Mouse (Mus musculus): ENCODE measurements around the gene Azgp1. TPM values are rescaled to one million over a fixed set of nuclear protein-coding genes. Genes with fewer than 3 reads are reported as not detected.
"Not testable (repeated sequence)": the region's sequence is repeated elsewhere in the genome, so short reads cannot be mapped to it uniquely, and the experiment has no call there.

The Azgp1 gene
- polyA plus RNA-seq, 1 experiment from 2014 or later, result not detected

GRCm38 (mm10) chr5:138016530-138016929 is 35.2 kb downstream of the Azgp1 start:
- 91% methylated on average over 2 of the region's 2 CpGs for WGBS
- H3K27me3 ChIP-seq (ENCODE audit: control insufficient read depth, insufficient read depth, low read length), result no peaks in the 10 kb centered on the region
- no peak overlapping the region for H3K4me3 ChIP-seq (ENCODE audit: low read length)
- no peak overlapping the region for H3K9ac ChIP-seq (ENCODE audit: low read depth, low read length)
- H3K27ac ChIP-seq (ENCODE audit: low read depth, low read length), result no peak overlapping the region
- no peaks in the 10 kb centered on the region for H3K36me3 ChIP-seq (ENCODE audit: control insufficient read depth, insufficient read depth, low read length)
- ATAC-seq (ENCODE audit: low FRiP score, low TSS enrichment), result no peak
- H3K4me1 ChIP-seq (ENCODE audit: control insufficient read depth, insufficient read depth, low read length), result no peaks in the 10 kb centered on the region
- H3K9me3 ChIP-seq (ENCODE audit: control insufficient read depth, low read length), result no peaks in the 10 kb centered on the region
- no peak overlapping the region for H3K4me2 ChIP-seq (replicated peaks; ENCODE audit: low read depth, low read length)

- Histone ChIP-seq H3K27me3 (ENCODE audit: control insufficient read depth, insufficient read depth, low read length) (no peaks in the 10 kb centered on the region), H3K27ac (ENCODE audit: low read depth, low read length) (no peak overlapping the region), H3K36me3 (ENCODE audit: control insufficient read depth, insufficient read depth, low read length) (no peaks in the 10 kb centered on the region), H3K9ac (ENCODE audit: low read depth, low read length) (no peak overlapping the region), H3K4me2 (replicated peaks; ENCODE audit: low read depth, low read length) (no peak overlapping the region), H3K4me3 (ENCODE audit: low read length) (no peak overlapping the region), H3K9me3 (ENCODE audit: control insufficient read depth, low read length) (no peaks in the 10 kb centered on the region), H3K4me1 (ENCODE audit: control insufficient read depth, insufficient read depth, low read length) (no peaks in the 10 kb centered on the region)
- ATAC-seq (ENCODE audit: low FRiP score, low TSS enrichment), result no peak
Observed at GRCm38 (mm10) chr5:138016997-138017396, 35.7 kb downstream of the Azgp1 start.

- not testable (repeated sequence) for H3K9me3 ChIP-seq (ENCODE audit: control insufficient read depth, low read length); H3K4me1 ChIP-seq (ENCODE audit: control insufficient read depth, insufficient read depth, low read length); ATAC-seq (ENCODE audit: low FRiP score, low TSS enrichment); H3K4me3 ChIP-seq (ENCODE audit: low read length); H3K9ac ChIP-seq (ENCODE audit: low read depth, low read length); H3K27me3 ChIP-seq (ENCODE audit: control insufficient read depth, insufficient read depth, low read length); H3K36me3 ChIP-seq (ENCODE audit: control insufficient read depth, insufficient read depth, low read length); H3K27ac ChIP-seq (ENCODE audit: low read depth, low read length); H3K4me2 ChIP-seq (replicated peaks; ENCODE audit: low read depth, low read length)
- WGBS, result 86% methylated on average over 3 of the region's 4 CpGs
Observed at GRCm38 (mm10) chr5:138019577-138019976, 38.3 kb downstream of the Azgp1 start.

- H3K27ac ChIP-seq (ENCODE audit: low read depth, low read length); ATAC-seq (ENCODE audit: low FRiP score, low TSS enrichment); H3K4me2 ChIP-seq (replicated peaks; ENCODE audit: low read depth, low read length); H3K36me3 ChIP-seq (ENCODE audit: control insufficient read depth, insufficient read depth, low read length); H3K27me3 ChIP-seq (ENCODE audit: control insufficient read depth, insufficient read depth, low read length); H3K9me3 ChIP-seq (ENCODE audit: control insufficient read depth, low read length); H3K4me1 ChIP-seq (ENCODE audit: control insufficient read depth, insufficient read depth, low read length); H3K4me3 ChIP-seq (ENCODE audit: low read length); H3K9ac ChIP-seq (ENCODE audit: low read depth, low read length): not testable (repeated sequence)
- 94% methylated on average over 3 of the region's 7 CpGs for WGBS
Observed at GRCm38 (mm10) chr5:138020961-138021479, 39.7 kb downstream of the Azgp1 start, which contains the start of the genes Smok3a and Smok3b. TSS of gene Smok3a (plus strand) at chr5:138021261. TSS of gene Smok3b (plus strand) at chr5:138021429.

Other genes with a start within 250 kb of the Azgp1 start
- 0.56 and 1.1 TPM in 2 replicates for gene Nyap1, start 239.9 kb upstream of the Azgp1 start, polyA plus RNA-seq (2014; fragmentation: Nextera tagmentation; extraction: Ambion mirVana)
- gene Tsc22d4, start 235.8 kb upstream of the Azgp1 start, polyA plus RNA-seq (2014; fragmentation: Nextera tagmentation; extraction: Ambion mirVana), result 104 and 121 TPM in 2 replicates
- gene Ppp1r35, start 202.7 kb upstream of the Azgp1 start, polyA plus RNA-seq (2014; fragmentation: Nextera tagmentation; extraction: Ambion mirVana), result 41.6 and 54.8 TPM in 2 replicates
- gene Mepce, start 193.9 kb upstream of the Azgp1 start, polyA plus RNA-seq (2014; fragmentation: Nextera tagmentation; extraction: Ambion mirVana), result 11.8 and 16.4 TPM in 2 replicates
- gene Zcwpw1, start 193.7 kb upstream of the Azgp1 start, polyA plus RNA-seq (2014; fragmentation: Nextera tagmentation; extraction: Ambion mirVana), result 21.8 and 27.4 TPM in 2 replicates
- gene Pilra, start 145.2 kb upstream of the Azgp1 start, polyA plus RNA-seq (2014; fragmentation: Nextera tagmentation; extraction: Ambion mirVana), result 1.1 and 1.2 TPM in 2 replicates
- 0.31 and 0.84 TPM in 2 replicates for gene Pilrb1, start 123.4 kb upstream of the Azgp1 start, polyA plus RNA-seq (2014; fragmentation: Nextera tagmentation; extraction: Ambion mirVana)
- gene Pilrb2, start 109.7 kb upstream of the Azgp1 start, polyA plus RNA-seq (2014; fragmentation: Nextera tagmentation; extraction: Ambion mirVana), result 0.61 and 0.76 TPM in 2 replicates
- gene Cyp3a13, start 59.9 kb upstream of the Azgp1 start, polyA plus RNA-seq (2014; fragmentation: Nextera tagmentation; extraction: Ambion mirVana), result not detected in 2 replicates
- gene Gjc3, start 18.4 kb upstream of the Azgp1 start, polyA plus RNA-seq (2014; fragmentation: Nextera tagmentation; extraction: Ambion mirVana), result not detected in 2 replicates
- not detected in 2 replicates for gene Smok3a, start 39.7 kb downstream of the Azgp1 start, polyA plus RNA-seq (2014; fragmentation: Nextera tagmentation; extraction: Ambion mirVana)
- gene Smok3b, start 39.9 kb downstream of the Azgp1 start, polyA plus RNA-seq (2014; fragmentation: Nextera tagmentation; extraction: Ambion mirVana), result not detected in 2 replicates
- not detected in 2 replicates for gene Smok3c, start 71.7 kb downstream of the Azgp1 start, polyA plus RNA-seq (2014; fragmentation: Nextera tagmentation; extraction: Ambion mirVana)
- gene Zkscan1, start 103.6 kb downstream of the Azgp1 start, polyA plus RNA-seq (2014; fragmentation: Nextera tagmentation; extraction: Ambion mirVana), result 16.5 and 33.7 TPM in 2 replicates
- 52.6 and 65.1 TPM in 2 replicates for gene Zscan21, start 135.4 kb downstream of the Azgp1 start, polyA plus RNA-seq (2014; fragmentation: Nextera tagmentation; extraction: Ambion mirVana)
- 13.4 and 26.1 TPM in 2 replicates for gene Zfp113, start 174.2 kb downstream of the Azgp1 start, polyA plus RNA-seq (2014; fragmentation: Nextera tagmentation; extraction: Ambion mirVana)
- gene Cops6, start 179.6 kb downstream of the Azgp1 start, polyA plus RNA-seq (2014; fragmentation: Nextera tagmentation; extraction: Ambion mirVana), result 253 and 294 TPM in 2 replicates
- 18.1 and 22.6 TPM in 2 replicates for gene Ap4m1, start 190.5 kb downstream of the Azgp1 start, polyA plus RNA-seq (2014; fragmentation: Nextera tagmentation; extraction: Ambion mirVana)
- 176 and 241 TPM in 2 replicates for gene Mcm7, start 190.9 kb downstream of the Azgp1 start, polyA plus RNA-seq (2014; fragmentation: Nextera tagmentation; extraction: Ambion mirVana)
- gene Taf6, start 205.9 kb downstream of the Azgp1 start, polyA plus RNA-seq (2014; fragmentation: Nextera tagmentation; extraction: Ambion mirVana), result 80.9 and 109 TPM in 2 replicates
- gene Cnpy4, start 206.0 kb downstream of the Azgp1 start, polyA plus RNA-seq (2014; fragmentation: Nextera tagmentation; extraction: Ambion mirVana), result 57.8 and 61.5 TPM in 2 replicates
- gene Mblac1, start 212.8 kb downstream of the Azgp1 start, polyA plus RNA-seq (2014; fragmentation: Nextera tagmentation; extraction: Ambion mirVana), result 9.7 and 10.2 TPM in 2 replicates
- gene Nxpe5, start 244.4 kb downstream of the Azgp1 start, polyA plus RNA-seq (2014; fragmentation: Nextera tagmentation; extraction: Ambion mirVana), result 0.07 TPM in 1 of 2 replicates, not detected in the other